Mouse (Mus musculus) midbrain, embryonic 10.5 days (tissue): Measurements from ENCODE around the gene Copg1. TPM values are rescaled to one million over a fixed set of nuclear protein-coding genes. Genes with fewer than 3 reads are reported as not detected.

Source experiments
- DNase-seq: peaks from one replicate; pipeline ENCODE4 v3.0.0-alpha.2; 2017; ENCODE audit warnings: low spot score
- H3K27ac ChIP-seq: fragments of 300-500 bp; sonication (generic); replicated peaks from 2 replicates; pipeline ENCODE4 v1.5.1; 2016; ENCODE audit warnings: mild to moderate bottlenecking
- H3K27me3 ChIP-seq: fragments of 300-500 bp; sonication (generic); 2 replicates; pipeline ENCODE4 v1.6.1; 2016; ENCODE audit warnings: low read depth, mild to moderate bottlenecking; ENCODE audit not compliant: poor library complexity, severe bottlenecking
- H3K36me3 ChIP-seq: fragments of 300-500 bp; sonication (generic); 2 replicates; pipeline ENCODE4 v1.6.1; 2016; ENCODE audit warnings: mild to moderate bottlenecking, moderate library complexity
- H3K4me1 ChIP-seq: fragments of 300-500 bp; sonication (generic); 2 replicates; pipeline ENCODE4 v1.6.1; 2016
- H3K4me3 ChIP-seq: fragments of 300-500 bp; sonication (generic); 2 replicates; pipeline ENCODE4 v1.5.1; 2016; ENCODE audit warnings: mild to moderate bottlenecking, moderate library complexity
- H3K9me3 ChIP-seq: fragments of 300-500 bp; sonication (generic); replicated peaks from 2 replicates; pipeline ENCODE4 v1.6.1; 2016; ENCODE audit warnings: mild to moderate bottlenecking
- WGBS: fragments of 180-500 bp; shearing (Covaris S2); methylation state at CpG from one replicate; pipeline ENCODE4 v1.1.7; 2016; 5-methylcytosine and 5-hydroxymethylcytosine counted together
- polyA plus RNA-seq: library from polyadenylated mRNA; unstranded; fragments of >200 nt; fragmentation: Nextera tagmentation; extraction: Ambion mirVana; gene quantifications from 2 replicates; pipeline ENCODE4 v1.2.1, GENCODE M21; 2016

Copg1 gene
- polyA plus RNA-seq: 150 and 157 TPM in 2 replicates

- under 1% methylated on average over 31 of the region's 31 CpGs for WGBS
- Histone ChIP-seq H3K36me3 (peaks cover 38% of the 10 kb centered on the region), H3K4me3 (peak within 1 kb of the TSS; percentile 74), H3K4me1 (peaks cover 11% of the 10 kb centered on the region), H3K9me3 (no peaks in the 10 kb centered on the region), H3K27ac (peak within 1 kb of the TSS; percentile 89), H3K27me3 (no peaks in the 10 kb centered on the region)
- peak; percentile 100 for DNase-seq
These were observed at the start of gene Copg1 for GRCm38 (mm10) chr6:87887594-87888233. TSS of gene Copg1 (plus strand) at chr6:87887814.

- Histone ChIP-seq H3K9me3 (no peaks in the 10 kb centered on the region), H3K36me3 (peaks cover 57% of the 10 kb centered on the region), H3K27ac (peak within 1 kb of the TSS; percentile 93), H3K27me3 (no peaks in the 10 kb centered on the region), H3K4me1 (peaks cover 23% of the 10 kb centered on the region), H3K4me3 (peak within 1 kb of the TSS; percentile 78)
- peak; percentile 95 for DNase-seq
- 2% methylated on average over 46 of the region's 46 CpGs for WGBS
These were observed 48.9 kb upstream of the Copg1 start, which contains the start of gene Isy1 for GRCm38 (mm10) chr6:87838551-87839197. TSS of gene Isy1 (minus strand) at chr6:87838798.

GRCm38 (mm10) chr6:87839797-87840341, 47.7 kb upstream of the Copg1 start:
- Histone ChIP-seq H3K27me3 (no peaks in the 10 kb centered on the region), H3K27ac (no peak overlapping the region), H3K36me3 (peaks cover 57% of the 10 kb centered on the region), H3K9me3 (no peaks in the 10 kb centered on the region), H3K4me3 (peak overlapping the region; percentile 78; the same call in 1 of the 2 replicates), H3K4me1 (peaks cover 23% of the 10 kb centered on the region)
- WGBS: 67% methylated on average over 11 of the region's 11 CpGs
- DNase-seq: no peak

- peaks cover 23% of the 10 kb centered on the region for H3K4me1 ChIP-seq
- WGBS: 83% methylated on average over 8 of the region's 8 CpGs
- no peaks in the 10 kb centered on the region for H3K9me3 ChIP-seq
- no peak overlapping the region for H3K4me3 ChIP-seq
- no peak overlapping the region for H3K27ac ChIP-seq
- peaks cover 57% of the 10 kb centered on the region for H3K36me3 ChIP-seq
- DNase-seq: no peak
- H3K27me3 ChIP-seq: no peaks in the 10 kb centered on the region
These were observed 46.0 kb upstream of the Copg1 start for GRCm38 (mm10) chr6:87841635-87842034.

GRCm38 (mm10) chr6:87842254-87842653, 45.4 kb upstream of the Copg1 start:
- DNase-seq: no peak
- WGBS: 27% methylated on average over 1 of the region's 1 CpGs
- Histone ChIP-seq H3K36me3 (peaks cover 60% of the 10 kb centered on the region), H3K9me3 (no peaks in the 10 kb centered on the region), H3K27me3 (no peaks in the 10 kb centered on the region), H3K4me1 (peaks cover 18% of the 10 kb centered on the region), H3K27ac (no peak overlapping the region), H3K4me3 (no peak overlapping the region)

GRCm38 (mm10) chr6:87845031-87845695, 42.5 kb upstream of the Copg1 start:
- WGBS: 94% methylated on average over 13 of the region's 13 CpGs
- Histone ChIP-seq H3K9me3 (no peaks in the 10 kb centered on the region), H3K27ac (no peak overlapping the region), H3K36me3 (peaks cover 77% of the 10 kb centered on the region), H3K4me3 (no peak overlapping the region), H3K4me1 (peaks cover 23% of the 10 kb centered on the region), H3K27me3 (no peaks in the 10 kb centered on the region)
- no peak for DNase-seq

- H3K27ac ChIP-seq: no peak overlapping the region
- peaks cover 31% of the 10 kb centered on the region for H3K4me1 ChIP-seq
- no peak overlapping the region for H3K4me3 ChIP-seq
- H3K9me3 ChIP-seq: no peaks in the 10 kb centered on the region
- DNase-seq: no peak
- WGBS: 91% methylated on average over 1 of the region's 1 CpGs
- H3K36me3 ChIP-seq: peaks cover 72% of the 10 kb centered on the region
- H3K27me3 ChIP-seq: no peaks in the 10 kb centered on the region
These were observed 40.8 kb upstream of the Copg1 start for GRCm38 (mm10) chr6:87846813-87847212.

GRCm38 (mm10) chr6:87849780-87850154, 37.8 kb upstream of the Copg1 start:
- under 1% methylated on average over 8 of the region's 8 CpGs for WGBS
- Histone ChIP-seq H3K9me3 (no peaks in the 10 kb centered on the region), H3K4me1 (peaks cover 31% of the 10 kb centered on the region), H3K27ac (peak overlapping the region; percentile 99), H3K4me3 (peak overlapping the region; percentile 97), H3K36me3 (peaks cover 42% of the 10 kb centered on the region), H3K27me3 (no peaks in the 10 kb centered on the region)
- DNase-seq: peak; percentile 28

GRCm38 (mm10) chr6:87850155-87850899, 37.3 kb upstream of the Copg1 start:
- H3K36me3 ChIP-seq: peaks cover 37% of the 10 kb centered on the region
- H3K27me3 ChIP-seq: no peaks in the 10 kb centered on the region
- WGBS: 0% methylated on average over 73 of the region's 73 CpGs
- H3K9me3 ChIP-seq: no peaks in the 10 kb centered on the region
- H3K27ac ChIP-seq: peak overlapping the region; percentile 99
- H3K4me3 ChIP-seq: peak overlapping the region; percentile 97
- peaks cover 31% of the 10 kb centered on the region for H3K4me1 ChIP-seq
- peak; percentile 64 for DNase-seq

- peak within 1 kb of the TSS; percentile 99 for H3K27ac ChIP-seq
- DNase-seq: peak; percentile 96
- no peaks in the 10 kb centered on the region for H3K9me3 ChIP-seq
- H3K4me1 ChIP-seq: peaks cover 31% of the 10 kb centered on the region
- under 1% methylated on average over 55 of the region's 55 CpGs for WGBS
- H3K36me3 ChIP-seq: peaks cover 29% of the 10 kb centered on the region
- no peaks in the 10 kb centered on the region for H3K27me3 ChIP-seq
- peak within 1 kb of the TSS; percentile 97 for H3K4me3 ChIP-seq
These were observed 36.6 kb upstream of the Copg1 start, which contains the start of gene Cnbp for GRCm38 (mm10) chr6:87850900-87851614. TSS of gene Cnbp (minus strand) at chr6:87851106.

GRCm38 (mm10) chr6:87851871-87852270, 35.7 kb upstream of the Copg1 start:
- 80% methylated on average over 6 of the region's 6 CpGs for WGBS
- Histone ChIP-seq H3K4me3 (no peak overlapping the region), H3K27me3 (no peaks in the 10 kb centered on the region)

More at GRCm38 (mm10) chr6:87851871-87852270, 35.7 kb upstream of the Copg1 start:
- no peak for DNase-seq
- Histone ChIP-seq H3K27ac (no peak overlapping the region; the same call in 1 of the 2 replicates), H3K9me3 (no peaks in the 10 kb centered on the region), H3K4me1 (peaks cover 31% of the 10 kb centered on the region), H3K36me3 (peaks cover 21% of the 10 kb centered on the region)
